Comparison of ENCODE assay signal across 10 mouse cellular contexts in genomic region chr8:46291931-46292675, GRCm38 (mm10). TPM values are rescaled to one million over a fixed set of nuclear protein-coding genes. Genes with fewer than 3 reads are reported as not detected.
A peak's percentile ranks its signal among the peaks of the same experiment; 100 is the strongest.
DNase-seq lines count a peak whose midpoint lies in the region; ATAC-seq and TF ChIP-seq lines count a peak whose summit lies in the region.
"Had no signal": no experiment of that assay in that cellular context is flagged by ENCODE, and none has a peak within 500 bp of the region (broad histone marks: within the 10 kb centered on the region; RNA-seq: fewer than 3 reads in every experiment).

No protein-coding gene starts in this region.

- ATAC-seq in limb, embryonic 12.5 days (ENCODE audit: insufficient number of reproducible peaks, insufficient read depth, low FRiP score, low TSS enrichment, low read depth) = no peak
- ATAC-seq in stomach, postnatal 0 days (ENCODE audit: low FRiP score, low TSS enrichment) = no peak

- H3K9ac ChIP-seq in limb, embryonic 12.5 days (replicated peaks) = no peak overlapping the region
- no peak overlapping the region for H3K9ac ChIP-seq in stomach, postnatal 0 days (ENCODE audit: low read length)

- H3K4me2 ChIP-seq in limb, embryonic 12.5 days = peak overlapping the region; percentile 27
- H3K4me2 ChIP-seq in stomach, postnatal 0 days (replicated peaks; ENCODE audit: low read depth) = no peak overlapping the region

- no peaks in the 10 kb centered on the region for H3K36me3 ChIP-seq in limb, embryonic 12.5 days
- H3K36me3 ChIP-seq in stomach, postnatal 0 days (ENCODE audit: control insufficient read depth, insufficient read depth, low read length) = no peaks in the 10 kb centered on the region

- TF ChIP-seq CTCF in stomach, postnatal 0 days (IDR thresholded peaks at IDR 0.05; ENCODE audit: low read depth) = no peak

- peaks cover 31% of the 10 kb centered on the region for H3K4me1 ChIP-seq in limb, embryonic 12.5 days (replicated peaks)
- H3K4me1 ChIP-seq in stomach, postnatal 0 days (replicated peaks; ENCODE audit: control insufficient read depth, insufficient read depth) = no peaks in the 10 kb centered on the region

- peaks cover 91% of the 10 kb centered on the region for H3K27me3 ChIP-seq in limb, embryonic 12.5 days
- H3K27me3 ChIP-seq in stomach, postnatal 0 days (ENCODE audit: control insufficient read depth, insufficient read depth, low read length) = peaks cover 42% of the 10 kb centered on the region

- 2% methylated on average over 33 of the region's 33 CpGs for WGBS in limb, embryonic 12.5 days
- WGBS in stomach, postnatal 0 days = 3% methylated on average over 32 of the region's 33 CpGs

- H3K9me3 ChIP-seq in limb, embryonic 12.5 days = no peaks in the 10 kb centered on the region
- no peaks in the 10 kb centered on the region for H3K9me3 ChIP-seq in stomach, postnatal 0 days (ENCODE audit: control insufficient read depth, low read length)

- no peak overlapping the region for H3K27ac ChIP-seq in limb, embryonic 12.5 days
- H3K27ac ChIP-seq in stomach, postnatal 0 days (replicated peaks) = no peak overlapping the region

- no peak for TF ChIP-seq EP300 in stomach, postnatal 0 days (optimal IDR thresholded peaks at IDR 0.05)

- H3K4me3 ChIP-seq in limb, embryonic 12.5 days (replicated peaks) = peak overlapping the region; percentile 15; the same call in 1 of the 2 replicates
- 0 out of 2 replicates have a peak overlapping the region, but pooled peaks have one; percentile 10 for H3K4me3 ChIP-seq in stomach, postnatal 0 days (ENCODE audit: low read depth, low read length)

- DNase-seq in cerebellum, postnatal 10 days = peak; percentile 46 to 56
- no peak for DNase-seq in cerebellum, adult 9-10 months
- peak; percentile 40 to 57 for DNase-seq in right cerebral cortex, postnatal 10 days (ENCODE audit: low spot score in 2 of 2)
- no peak for DNase-seq in right cerebral cortex, postnatal 36 days (ENCODE audit: low spot score in 2 of 2)
- DNase-seq in stomach, postnatal 0 days (ENCODE audit: low spot score) = no peak
- no peak for DNase-seq in cerebellum, adult 18-20 months
- no peak for DNase-seq in frontal cortex, postnatal 14 days (ENCODE audit: low spot score in 2 of 2)
- DNase-seq: kidney, adult 9 months; thymus, adult 2 months had no signal

RNA-seq across cellular contexts. Expression of gene Helt, which starts 2.4 kb away (rescaled TPM):
- not detected in 2 replicates for polyA plus RNA-seq in limb, embryonic 12.5 days (2016; fragmentation: Nextera tagmentation; extraction: Ambion mirVana)
- not detected in 2 replicates for polyA plus RNA-seq in stomach, postnatal 0 days (2015; fragmentation: Nextera tagmentation; extraction: Ambion mirVana)
- polyA plus RNA-seq: thymus, adult 2 months had no signal

Comparison
In these comparisons a context has a peak if more than half of its experiments do, and no peak if none do; other contexts are left out.
1. DNase-seq: peak in cerebellum, postnatal 10 days (2 of 2) and right cerebral cortex, postnatal 10 days (2 of 2); none in cerebellum, adult 9-10 months (single experiment), right cerebral cortex, postnatal 36 days (0 of 2), stomach, postnatal 0 days (single experiment), cerebellum, adult 18-20 months (0 of 2) and frontal cortex, postnatal 14 days (0 of 2).